Mouse (Mus musculus) forelimb bud, embryonic 11.5 days (tissue): Measurements from ENCODE around the gene Srarp.

Source experiments
- DNase-seq: peaks from one replicate; pipeline ENCODE4 v3.0.0-alpha.2; 2012; ENCODE audit warnings: low read depth, low spot score

Srarp gene

DNA sequence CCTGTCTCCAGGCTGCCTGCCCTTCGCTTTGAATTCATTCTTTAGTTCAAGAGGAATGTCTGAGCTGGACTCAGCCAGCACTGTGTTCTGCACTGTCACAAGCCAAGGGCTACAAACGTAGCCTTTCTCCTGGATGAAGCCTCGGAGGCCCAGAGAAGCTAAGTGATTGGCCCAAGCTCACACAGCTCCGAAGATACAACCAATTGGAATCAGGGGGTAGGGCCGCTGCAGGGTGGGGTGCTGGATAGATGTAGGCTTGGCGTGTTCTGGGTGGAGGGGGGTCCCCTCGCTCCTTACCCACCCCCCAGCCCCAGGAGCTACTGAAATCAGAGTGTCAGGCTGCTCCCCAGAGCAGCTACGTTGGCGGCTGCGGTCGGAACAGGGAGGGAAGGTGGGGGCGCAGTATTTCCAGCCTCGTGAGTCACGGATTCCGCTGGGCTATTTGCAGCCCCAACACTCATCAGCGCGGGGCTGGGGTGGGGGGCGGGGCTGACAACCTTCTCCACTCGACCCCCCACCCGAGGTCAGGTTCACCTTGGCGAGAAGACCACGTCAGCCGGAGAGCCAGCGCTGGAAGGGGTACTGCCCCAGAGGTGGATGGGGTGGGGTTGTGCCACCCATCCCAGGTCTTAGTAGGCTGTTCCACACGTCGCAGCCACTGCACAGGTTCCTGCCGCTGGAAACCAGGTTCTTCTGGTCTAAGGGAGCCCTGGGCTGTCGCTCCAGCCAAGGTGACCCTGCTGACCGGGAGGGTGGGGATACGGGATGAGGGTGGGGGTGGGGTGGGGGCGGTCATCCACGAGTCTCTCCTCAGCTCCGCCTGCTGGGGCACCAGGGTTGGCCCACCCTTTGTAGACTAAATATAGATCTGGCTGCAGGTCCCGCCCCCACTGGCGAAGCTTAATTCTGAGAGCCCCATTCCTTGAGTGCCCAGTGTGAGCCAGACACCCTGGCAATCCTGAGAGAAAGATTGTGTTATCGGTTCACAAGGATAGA is 10.1 kb downstream of the Srarp start:
- no peak for DNase-seq

DNA sequence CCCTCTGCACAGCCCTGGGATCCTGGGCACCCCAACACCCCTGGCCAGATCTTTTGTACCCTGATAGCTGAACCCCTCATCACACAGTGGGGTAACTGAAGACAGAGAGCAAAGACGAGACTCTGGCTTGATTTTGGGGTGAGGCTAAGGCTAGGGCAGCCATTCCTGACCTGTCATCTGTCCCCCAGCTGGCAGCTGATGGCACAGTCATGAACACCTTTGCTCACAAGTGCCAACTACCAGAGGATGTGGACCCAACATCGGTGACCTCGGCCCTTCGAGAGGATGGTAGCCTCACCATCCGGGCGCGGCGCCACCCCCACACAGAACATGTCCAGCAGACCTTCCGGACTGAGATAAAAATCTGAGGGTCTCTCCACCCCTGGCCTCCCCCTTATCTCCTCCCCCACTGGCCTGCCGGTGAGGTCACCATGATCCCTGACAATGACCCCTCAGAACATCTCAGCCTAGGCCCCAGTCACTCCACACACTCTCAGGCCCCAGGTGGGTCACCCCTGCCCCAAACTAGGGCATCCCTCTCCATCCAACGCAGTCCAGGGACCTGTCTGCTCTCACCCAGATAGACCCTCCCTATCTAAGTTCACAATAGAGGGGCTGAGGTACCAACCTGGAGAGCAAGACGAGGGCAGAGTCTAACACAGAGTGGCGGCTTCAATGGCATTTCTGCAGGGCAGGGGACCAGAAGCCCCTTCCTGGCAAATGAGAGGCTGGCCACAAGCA is 12.0 kb downstream of the Srarp start:
- DNase-seq = no peak

DNA sequence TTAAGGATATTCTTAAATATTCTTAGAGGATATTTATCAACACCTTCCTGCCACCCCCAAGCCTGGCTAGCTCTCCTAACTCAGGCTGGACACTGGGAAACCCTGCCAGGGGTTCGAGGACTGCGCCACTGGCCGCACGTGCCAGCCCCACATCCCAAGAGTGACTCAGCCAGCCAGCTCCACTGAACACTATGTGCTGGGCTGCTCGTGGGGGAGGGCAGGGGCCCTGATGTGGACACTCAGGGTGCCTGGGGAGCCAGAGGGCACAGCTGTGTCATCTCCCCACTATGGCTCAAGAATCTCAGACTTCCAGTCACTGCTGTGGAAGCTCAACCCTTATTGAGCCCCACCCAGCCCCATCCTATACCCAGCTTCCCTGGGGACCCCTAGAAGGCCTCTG is 12.6 kb downstream of the Srarp start:
- DNase-seq = no peak

DNA sequence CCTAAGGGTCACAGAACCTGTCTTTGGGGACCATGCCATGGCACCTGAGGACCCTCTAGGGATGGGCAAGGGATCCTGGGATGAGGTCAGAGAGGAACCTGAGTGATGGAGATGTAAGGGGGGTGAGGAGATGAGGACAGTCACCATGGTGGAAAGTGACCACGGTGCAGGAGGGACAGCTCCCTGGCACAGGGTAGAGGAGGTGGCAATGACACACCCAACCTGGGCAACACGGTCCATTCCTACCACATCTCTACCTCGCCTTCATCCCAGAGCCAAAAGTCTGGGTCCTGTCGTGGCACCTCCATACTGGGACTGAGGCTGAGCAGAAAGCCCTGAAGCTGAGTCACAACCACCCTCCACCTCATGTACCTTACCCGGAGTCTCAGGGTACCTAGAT is 13.1 kb downstream of the Srarp start:
- DNase-seq = no peak

DNA sequence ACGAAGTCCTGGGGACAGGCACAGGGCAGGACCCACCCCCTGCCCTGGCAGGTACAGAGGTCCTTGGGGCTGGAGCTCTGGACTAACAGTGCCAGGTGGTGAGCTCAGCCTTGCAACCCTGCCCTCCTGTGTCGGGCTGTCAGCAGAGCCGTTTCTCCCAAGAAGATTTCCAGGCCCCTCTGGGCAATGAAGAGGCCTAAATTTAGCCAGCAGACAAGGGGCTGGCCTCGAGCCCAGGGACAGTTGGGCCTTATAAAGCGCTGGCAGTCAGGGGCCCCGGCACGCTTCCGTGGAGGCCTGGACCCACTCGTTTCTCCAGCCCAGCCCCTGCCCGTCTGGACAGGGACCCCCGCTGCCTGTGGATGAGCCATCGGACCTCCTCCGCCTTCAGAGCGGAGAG is 14.5 kb downstream of the Srarp start:
- DNase-seq = no peak

DNA sequence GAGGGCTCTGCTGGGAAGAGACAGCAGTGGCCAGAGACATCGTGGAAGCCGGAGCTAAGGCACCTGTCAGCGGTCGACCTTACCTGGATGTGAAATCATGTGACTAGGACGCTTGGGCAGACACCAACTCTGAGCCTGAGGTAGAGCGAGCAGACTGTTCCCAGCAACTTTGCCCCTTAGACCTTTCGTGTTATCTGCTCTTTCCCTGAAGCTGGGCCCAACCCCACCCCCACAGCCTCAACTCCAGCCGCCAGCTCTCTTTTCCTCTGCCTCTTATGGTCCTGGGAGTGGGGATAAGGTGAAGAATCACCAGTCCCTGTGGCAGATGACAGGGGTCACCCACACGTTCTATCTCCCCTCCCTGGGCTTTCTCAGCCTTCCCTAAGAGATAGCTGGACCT is 15.0 kb downstream of the Srarp start:
- no peak for DNase-seq

- DNase-seq = no peak
These were observed 15.6 kb downstream of the Srarp start, which contains the start of gene Hspb7 for GRCm38 (mm10) chr4:141420192-141420829. TSS of gene Hspb7 (plus strand) at chr4:141420779.

- DNase-seq = no peak
These were observed 16.3 kb downstream of the Srarp start for GRCm38 (mm10) chr4:141419398-141420191.

DNA sequence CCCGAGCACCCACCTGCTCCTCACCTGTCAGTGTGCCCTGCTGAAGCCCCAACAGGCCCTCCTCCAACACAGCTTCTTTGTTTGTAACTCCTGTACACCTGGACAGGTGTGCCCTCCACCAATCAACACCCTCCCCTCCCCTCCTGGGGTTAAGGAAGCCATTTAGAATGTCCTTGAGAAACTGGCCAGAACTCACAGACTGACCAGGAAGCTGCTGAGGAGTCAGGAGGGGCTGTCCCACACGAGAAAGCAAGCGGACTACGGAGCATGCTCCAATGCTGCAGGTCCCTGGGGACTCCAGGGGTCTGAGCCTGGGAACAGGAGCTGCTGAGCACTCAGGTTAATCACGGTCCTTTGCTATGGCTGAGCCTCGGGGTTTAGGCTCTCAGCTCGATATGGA is 20.0 kb downstream of the Srarp start, which contains the start of gene Clcnkb:
Gene Clcnkb (minus strand): TSS at position 91 of the 400 bp plus-strand sequence.
- no peak for DNase-seq

- no peak for DNase-seq
These were observed 24.4 kb downstream of the Srarp start for GRCm38 (mm10) chr4:141411430-141411992.

- DNase-seq = no peak
These were observed 27.3 kb downstream of the Srarp start for GRCm38 (mm10) chr4:141408577-141408976.

DNA sequence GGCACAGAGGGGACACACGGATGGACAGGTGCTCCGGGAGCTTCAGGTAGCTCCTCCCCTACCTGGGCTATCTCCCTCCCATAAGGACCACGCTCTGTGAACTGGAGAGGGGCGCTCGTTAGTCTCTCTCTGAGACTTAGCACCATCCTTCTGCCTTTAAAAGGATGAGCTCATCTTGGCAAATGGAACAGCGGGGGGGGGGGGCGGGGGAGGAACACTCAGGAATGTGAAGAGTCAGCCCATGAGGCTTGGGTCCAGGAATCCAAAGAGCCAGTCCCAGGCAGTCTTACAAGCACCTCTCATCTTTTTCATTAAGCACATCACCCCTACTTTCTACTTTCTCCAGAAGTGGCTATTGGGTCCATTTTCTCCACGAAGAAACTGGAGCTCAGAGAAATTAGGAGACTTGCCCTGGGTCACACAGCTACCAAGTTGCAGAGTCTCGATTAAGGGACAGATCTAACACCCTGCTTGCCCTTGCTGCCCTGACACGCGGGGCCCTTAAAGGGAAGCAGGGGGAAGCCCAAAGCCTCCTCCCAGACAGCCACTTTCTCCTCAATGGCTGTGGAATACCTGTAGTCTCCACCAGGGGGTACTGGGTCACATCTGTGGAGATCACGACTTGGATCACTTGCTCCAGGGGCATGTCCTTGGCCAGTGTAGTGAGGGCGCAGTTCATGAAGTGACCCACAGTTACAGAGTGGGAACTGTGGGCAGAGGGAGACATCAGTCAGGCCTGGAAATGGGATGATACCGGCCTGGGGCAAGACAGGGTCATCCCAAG is 29.2 kb downstream of the Srarp start:
- DNase-seq = no peak

GRCm38 (mm10) chr4:141405314-141405622 is 30.6 kb downstream of the Srarp start:
- DNase-seq = no peak

DNA sequence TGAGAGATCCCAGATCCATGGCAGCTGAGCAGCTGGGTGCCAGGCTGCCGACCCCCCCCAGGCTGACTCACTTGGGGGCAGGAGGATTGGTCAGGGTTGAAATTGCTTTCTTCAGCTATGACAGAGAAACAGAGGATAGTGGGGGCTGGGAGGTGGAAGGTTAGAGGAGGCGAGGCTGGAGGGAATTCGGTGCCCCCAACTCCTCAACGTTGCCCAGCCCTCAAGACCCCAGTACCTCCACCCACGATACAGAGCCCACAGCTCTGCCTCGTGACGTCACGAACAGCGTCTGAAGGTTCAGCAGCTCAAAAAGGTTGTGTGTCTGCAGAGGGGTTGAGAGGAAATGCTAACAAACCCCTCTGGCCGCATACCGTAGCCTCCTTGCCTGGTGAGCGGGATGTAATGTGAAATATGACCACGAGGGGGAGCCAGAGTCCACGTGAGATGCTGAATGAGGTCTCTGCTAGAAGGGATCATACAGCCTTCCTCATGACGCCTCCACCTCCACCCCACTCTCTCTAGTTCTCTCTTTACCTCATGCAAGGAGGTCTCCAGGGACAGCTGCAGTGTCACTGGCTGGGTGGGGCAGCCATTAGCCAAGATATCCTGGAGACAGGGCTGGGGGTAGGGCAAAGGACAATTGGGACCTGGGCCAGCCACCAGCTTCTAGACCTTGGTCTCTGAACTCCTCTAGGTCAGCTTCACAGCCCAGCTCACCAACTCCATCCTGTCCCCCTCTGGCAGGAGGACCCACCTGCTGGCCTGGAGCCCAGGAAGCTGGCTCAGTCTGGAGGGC is 31.2 kb downstream of the Srarp start:
- peak; percentile 81 for DNase-seq

- no peak for DNase-seq
These were observed 35.7 kb downstream of the Srarp start for GRCm38 (mm10) chr4:141400171-141400570.

- DNase-seq = peak; percentile 28
These were observed 37.4 kb downstream of the Srarp start, which contains the start of gene Clcnka for GRCm38 (mm10) chr4:141398545-141398944. TSS of gene Clcnka (minus strand) at chr4:141398724.

GRCm38 (mm10) chr4:141397861-141398260 is 38.0 kb downstream of the Srarp start:
- DNase-seq = no peak

GRCm38 (mm10) chr4:141394751-141395150 is 41.2 kb downstream of the Srarp start:
- DNase-seq = no peak

DNA sequence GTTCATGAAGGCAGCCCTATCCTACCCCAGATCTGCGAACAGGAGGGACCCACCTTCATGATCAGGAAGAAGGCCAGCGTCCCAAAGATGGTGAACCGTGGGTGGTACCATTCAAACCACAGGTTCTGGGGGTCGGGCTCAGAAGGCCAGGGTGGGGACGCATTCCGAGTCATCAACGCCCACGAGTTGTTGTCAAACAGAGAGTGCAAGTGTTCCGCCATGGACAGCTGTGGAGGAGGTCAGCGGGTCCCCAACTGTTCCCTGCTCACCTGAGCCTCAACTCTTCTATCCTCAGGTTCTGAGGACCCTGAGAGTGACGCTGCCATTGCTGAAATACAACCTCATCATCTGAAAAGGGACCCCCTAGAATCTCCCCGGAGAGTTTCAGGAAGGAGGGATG is 44.6 kb downstream of the Srarp start:
- DNase-seq = no peak
